Mouse (Mus musculus): ENCODE data around the gene Uox.

The Uox gene

DNA sequence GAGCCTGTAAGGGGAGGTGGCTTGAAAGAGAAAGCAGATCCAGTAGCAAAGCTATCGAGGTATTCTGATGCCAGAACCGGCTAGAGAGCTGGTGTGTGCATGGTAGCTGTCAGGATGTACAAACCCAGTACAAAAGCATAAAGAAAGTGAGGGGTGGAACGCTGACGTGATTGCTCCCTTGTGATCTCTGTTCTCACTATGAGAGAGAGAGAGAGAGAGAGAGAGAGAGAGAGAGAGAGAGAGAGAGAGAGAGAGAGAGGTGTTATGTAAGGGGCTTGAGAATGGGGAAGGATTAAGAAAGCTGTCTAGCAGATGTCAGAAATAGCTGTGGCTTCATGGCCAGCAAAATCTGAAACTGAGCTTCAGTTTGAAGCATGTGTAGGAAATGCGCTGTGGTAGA is 13.7 kb downstream of the Uox start:
- no peak for DNase-seq (ENCODE audit: low spot score in 2 of 2)

DNA sequence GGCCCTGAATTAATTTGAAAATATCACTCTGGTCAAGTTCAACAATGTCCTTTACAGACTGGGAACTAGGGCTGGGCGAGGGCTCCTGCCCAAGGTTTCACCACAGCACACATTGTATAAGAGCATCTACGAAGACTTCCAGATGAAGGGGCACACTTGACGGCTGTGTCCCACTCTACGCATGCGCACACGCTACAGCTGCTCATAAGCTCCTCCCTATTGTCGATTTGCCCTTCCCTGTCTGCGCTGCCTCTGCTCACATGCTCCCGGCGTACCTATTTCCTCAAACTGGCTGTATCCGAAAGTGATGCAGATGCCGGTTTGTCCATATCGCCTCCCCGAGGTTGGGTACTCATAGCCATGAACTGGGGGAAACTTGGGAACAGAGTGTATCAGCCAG is 16.4 kb downstream of the Uox start:
- no peak for DNase-seq (ENCODE audit: low spot score in 2 of 2)

DNA sequence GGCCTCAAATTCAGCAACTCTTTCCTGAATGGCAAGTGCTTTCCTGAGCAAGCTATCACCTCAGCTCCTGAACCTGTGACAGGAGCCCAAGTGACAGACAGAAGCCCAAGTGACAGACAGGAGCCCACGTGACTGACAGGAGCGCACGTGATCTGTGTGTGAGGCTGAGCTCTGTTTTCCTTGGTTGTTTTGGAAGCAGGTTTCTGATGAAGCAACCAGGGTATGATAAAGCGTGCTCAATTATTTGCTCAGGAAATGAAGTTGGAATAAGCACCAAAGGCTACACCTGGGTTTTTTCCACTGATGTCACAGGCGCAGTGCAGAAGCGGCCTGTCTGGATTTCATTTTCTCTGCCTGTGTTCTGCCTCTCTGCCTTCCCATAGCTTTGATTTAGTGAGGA is 19.3 kb downstream of the Uox start:
- DNase-seq (ENCODE audit: low spot score in 2 of 2), result no peak

GRCm38 (mm10) chr3:146591159-146591558 is 20.9 kb downstream of the Uox start:
- DNase-seq (ENCODE audit: low spot score in 2 of 2), result no peak

DNA sequence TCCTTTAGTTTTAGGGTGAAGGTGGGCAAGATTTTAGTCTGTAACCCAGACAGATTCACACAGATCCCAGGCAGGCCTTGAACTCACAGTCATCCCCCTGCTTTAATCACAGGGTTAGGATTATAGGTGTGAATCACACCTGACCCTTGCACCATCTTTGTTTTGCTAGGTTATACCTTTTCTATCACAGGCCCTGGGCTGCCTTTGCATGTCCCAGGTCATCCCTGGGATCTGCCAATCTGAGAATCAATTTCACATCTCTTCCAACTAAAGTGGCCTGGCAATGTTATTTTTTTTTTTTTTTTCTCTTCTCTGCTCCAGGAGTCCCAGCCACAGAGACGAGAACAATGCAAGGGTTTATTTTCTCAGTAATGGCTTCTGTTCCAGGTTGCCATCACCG is 21.4 kb downstream of the Uox start:
- DNase-seq (ENCODE audit: low spot score in 2 of 2), result no peak

- DNase-seq (ENCODE audit: low spot score in 2 of 2), result no peak
These were observed 25.2 kb downstream of the Uox start for GRCm38 (mm10) chr3:146595440-146595839.

- no peak for DNase-seq (ENCODE audit: low spot score in 2 of 2)
These were observed 26.2 kb downstream of the Uox start for GRCm38 (mm10) chr3:146596387-146596786.

DNA sequence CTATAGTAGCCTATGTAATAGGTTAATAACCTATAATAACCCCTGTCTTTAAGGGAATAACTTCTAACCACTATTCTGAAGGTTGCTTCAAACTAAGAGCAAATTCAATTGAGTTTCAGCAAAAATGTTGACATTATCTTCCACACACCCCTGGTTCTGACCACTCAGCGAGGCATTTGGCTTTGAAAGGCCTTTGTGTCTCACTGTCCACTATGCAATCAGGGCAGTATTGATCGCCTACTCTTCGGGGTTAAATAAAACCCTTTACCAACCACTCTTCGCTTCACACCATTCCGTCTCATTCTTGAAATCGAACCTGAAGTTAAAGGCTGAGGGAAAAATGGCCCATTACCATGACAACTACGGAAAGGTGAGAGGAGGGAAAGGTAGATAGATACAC is 26.6 kb downstream of the Uox start:
- no peak for DNase-seq (ENCODE audit: low spot score in 2 of 2)

DNA sequence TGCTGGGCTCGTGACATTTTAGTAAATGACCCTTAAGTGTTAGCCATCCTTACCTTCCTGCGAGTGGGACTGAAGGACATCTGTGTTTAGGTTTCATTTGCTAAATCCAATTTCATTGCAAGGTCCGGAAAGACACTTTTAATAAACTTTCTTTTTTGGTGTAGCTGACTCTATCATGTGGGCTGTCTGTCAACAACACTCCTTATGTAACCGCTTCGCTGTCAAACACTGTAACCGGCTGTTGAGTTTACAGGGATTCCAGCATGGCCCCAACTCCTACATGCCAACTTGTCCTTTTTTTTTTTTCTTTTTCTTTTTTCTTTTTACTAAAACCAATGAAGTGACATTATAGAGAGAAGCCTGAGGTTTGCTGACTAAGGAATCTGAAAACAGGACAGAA is 28.2 kb downstream of the Uox start:
- no peak for DNase-seq (ENCODE audit: low spot score in 2 of 2)

DNA sequence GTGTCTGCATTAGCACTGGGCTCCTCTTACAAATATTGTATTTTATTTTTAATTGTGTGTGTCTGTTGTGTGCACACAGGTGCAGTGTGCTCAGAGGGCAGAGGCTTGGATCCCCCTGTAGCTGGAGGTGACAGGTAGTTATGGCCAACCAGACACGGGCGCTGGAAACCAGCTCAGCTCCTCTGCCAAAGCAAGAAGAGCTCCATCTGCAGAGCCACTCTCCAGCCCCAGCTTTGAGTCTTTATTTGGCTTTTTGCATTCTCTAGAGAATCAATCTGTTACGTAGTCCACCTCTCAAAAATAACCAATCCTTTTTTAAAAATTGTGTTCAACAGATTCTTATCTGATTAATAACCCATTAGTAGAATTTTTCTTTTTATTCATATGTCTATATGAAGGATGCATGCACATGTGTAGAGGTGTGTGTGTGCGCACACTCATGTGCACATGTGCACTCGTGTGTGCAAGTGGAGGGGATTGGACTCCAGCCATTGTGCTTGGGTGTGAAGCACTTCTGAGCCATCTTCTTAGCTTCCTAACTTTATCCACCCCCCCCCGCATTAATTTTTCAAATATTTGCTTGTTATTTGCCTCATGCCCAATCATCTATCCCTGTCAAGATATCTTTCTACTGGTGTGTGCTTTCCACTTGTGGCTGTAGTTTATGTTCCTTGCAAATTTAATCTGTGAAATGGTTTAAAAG is 29.1 kb downstream of the Uox start:
- DNase-seq (ENCODE audit: low spot score in 2 of 2), result no peak

DNA sequence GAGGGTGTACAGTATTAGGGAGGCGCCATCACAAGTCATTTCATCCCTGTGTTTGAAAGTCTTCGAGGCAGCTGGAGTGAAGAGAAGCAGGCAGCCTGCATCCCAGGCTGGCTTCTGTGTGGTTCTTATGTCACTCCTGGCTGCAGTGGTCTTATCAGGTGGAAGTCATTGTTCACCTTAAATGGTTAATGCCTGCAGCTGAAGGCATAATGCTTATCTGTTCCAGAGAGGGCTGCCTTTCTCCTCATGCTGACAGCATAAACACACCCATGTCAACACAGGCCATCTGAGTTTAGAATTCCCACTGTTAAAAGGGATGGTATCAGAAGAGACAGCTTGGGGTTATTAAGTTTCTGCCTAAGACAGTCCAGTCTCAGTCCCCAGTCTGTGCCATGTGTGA is 31.0 kb downstream of the Uox start:
- no peak for DNase-seq (ENCODE audit: low spot score in 2 of 2)

DNA sequence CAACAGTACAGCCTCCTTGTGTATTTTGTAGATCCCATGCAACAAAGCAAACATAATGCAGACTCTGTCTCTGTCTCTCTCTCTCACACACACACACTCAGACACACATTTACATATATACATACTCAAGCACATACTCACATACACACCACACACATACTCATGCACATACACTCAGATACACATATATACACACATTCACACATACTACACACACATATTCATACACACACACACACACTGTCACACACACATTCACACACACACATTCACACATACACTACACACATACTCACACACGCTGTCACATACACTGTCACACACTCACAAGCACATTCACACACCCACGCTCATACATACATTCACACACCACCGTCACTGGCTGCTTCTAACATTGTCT is 32.3 kb downstream of the Uox start:
- DNase-seq (ENCODE audit: low spot score in 2 of 2), result no peak

GRCm38 (mm10) chr3:146604647-146605046 is 34.4 kb downstream of the Uox start:
- no peak for DNase-seq (ENCODE audit: low spot score in 2 of 2)

- DNase-seq (ENCODE audit: low spot score in 2 of 2), result no peak
These were observed 37.1 kb downstream of the Uox start for GRCm38 (mm10) chr3:146607368-146607767.

DNA sequence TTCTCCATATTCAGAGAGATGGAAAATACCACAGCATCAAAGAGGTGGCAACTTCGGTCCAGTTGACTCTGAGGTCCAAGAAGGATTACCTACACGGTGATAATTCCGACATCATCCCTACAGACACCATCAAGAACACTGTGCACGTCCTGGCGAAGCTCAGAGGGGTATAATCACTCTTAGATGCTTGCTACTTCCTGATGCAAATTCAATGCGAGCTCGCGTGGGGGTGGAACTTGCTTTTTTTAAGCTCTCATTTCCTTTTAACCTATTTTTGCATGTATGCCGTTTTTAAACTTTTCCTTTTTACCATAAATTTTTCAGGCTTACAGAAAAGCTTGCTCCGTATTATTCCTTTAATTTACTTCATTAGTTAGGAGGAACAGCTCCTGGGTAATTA is 40.1 kb downstream of the Uox start:
- no peak for DNase-seq (ENCODE audit: low spot score in 2 of 2)

GRCm38 (mm10) chr3:146611261-146611660 is 41.0 kb downstream of the Uox start:
- DNase-seq (ENCODE audit: low spot score in 2 of 2), result no peak

DNA sequence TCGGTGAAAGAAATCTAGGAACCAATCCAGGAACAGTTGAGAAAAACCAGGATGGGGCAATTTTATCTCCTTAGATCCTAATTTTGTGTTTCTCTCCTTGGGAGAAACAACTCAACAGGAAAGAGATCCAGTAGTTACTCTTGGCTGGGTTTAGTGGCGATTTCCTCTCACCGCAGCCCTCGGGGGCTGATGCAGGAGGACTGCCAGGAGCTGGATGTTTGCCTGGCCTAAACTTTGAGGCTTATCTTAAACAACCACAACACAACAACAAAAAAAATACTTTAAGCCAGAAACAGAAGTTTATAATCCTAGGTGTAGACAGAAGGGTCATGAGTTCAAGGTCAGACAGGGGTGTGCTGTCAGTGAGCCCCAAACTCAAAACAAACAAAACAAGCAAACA is 41.6 kb downstream of the Uox start:
- DNase-seq (ENCODE audit: low spot score in 2 of 2), result no peak

DNA sequence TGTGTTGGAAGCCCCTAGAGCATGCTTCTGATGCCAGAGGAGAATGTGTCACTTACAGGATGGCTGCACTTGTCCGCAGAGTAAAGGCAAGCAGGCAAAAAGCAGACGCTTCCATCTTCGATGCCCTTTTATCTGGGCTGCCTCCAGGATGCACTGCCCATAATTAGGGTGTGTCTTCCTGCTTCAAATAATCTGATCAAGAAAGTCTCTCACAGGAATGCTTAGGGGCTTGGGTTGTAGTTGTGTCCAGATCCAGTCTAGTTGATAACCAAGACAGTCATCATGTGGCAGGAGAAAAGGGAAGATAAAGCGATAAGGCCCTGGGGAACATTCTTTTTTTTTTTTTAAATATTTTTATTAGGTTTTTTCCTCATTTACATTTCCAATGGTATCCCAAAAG is 45.3 kb downstream of the Uox start, which contains the start of gene Dnase2b:
Dnase2b (minus strand) TSS at position 101 of the 400 bp plus-strand sequence.
- no peak for DNase-seq (ENCODE audit: low spot score in 2 of 2)

GRCm38 (mm10) chr3:146616533-146617283 is 46.5 kb downstream of the Uox start:
- DNase-seq (ENCODE audit: low spot score in 2 of 2), result no peak

DNA sequence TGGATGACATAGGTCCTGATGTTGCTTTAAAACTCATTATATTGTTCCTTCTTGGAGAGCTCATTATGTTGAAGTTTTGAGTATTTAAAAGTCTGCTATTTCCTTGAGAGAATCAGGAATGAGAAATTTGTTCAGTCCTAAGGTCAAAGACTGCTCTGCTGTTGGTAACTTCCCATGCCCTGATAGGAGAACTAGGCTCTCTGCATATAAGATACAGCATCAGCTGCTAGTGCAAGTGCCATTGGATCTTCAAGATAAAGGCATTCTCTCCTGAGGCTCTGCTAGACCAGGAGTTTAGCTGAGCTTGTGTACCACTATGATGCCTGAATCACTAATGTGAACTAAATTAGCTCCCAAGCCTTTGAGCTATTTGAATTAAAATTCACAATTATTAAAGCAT is 47.7 kb downstream of the Uox start:
- DNase-seq (ENCODE audit: low spot score in 2 of 2), result no peak

DNA sequence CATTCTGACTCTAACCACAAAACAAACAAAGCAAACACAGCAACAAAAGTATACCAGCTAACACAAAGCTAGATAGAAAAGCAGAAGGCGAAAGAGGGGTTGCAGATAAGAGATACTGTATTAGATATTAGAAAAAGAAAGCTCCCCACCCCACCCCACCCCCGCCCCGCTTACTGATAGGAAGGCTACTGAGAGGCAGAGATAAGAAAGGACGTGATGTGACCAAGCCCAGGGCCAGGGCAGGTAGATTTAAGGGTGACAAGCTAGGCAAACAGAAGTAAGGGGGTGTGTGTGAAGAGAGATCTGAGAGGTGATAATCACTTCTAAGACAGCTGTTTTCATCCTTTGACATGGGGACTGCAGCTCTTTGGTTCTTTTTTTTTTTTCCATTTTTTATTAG is 48.1 kb downstream of the Uox start:
- no peak for DNase-seq (ENCODE audit: low spot score in 2 of 2)

GRCm38 (mm10) chr3:146620101-146620500 is 49.9 kb downstream of the Uox start:
- DNase-seq (ENCODE audit: low spot score in 2 of 2), result no peak

GRCm38 (mm10) chr3:146620555-146621249 is 50.5 kb downstream of the Uox start:
- no peak for DNase-seq (ENCODE audit: low spot score in 2 of 2)

Data from urinary bladder, adult 18-20 months (tissue).